Mouse (Mus musculus): ENCODE data around the gene Agtpbp1.

- TF ChIP-seq POLR2A (IDR thresholded peaks at IDR 0.05; ENCODE audit: control insufficient read depth, low read depth, low read length) = no peak
- TF ChIP-seq CTCF (IDR thresholded peaks at IDR 0.05; ENCODE audit: control insufficient read depth, insufficient read depth, insufficient replicate concordance, low read depth, low read length) = no peak
These were observed 7.6 kb upstream of the Agtpbp1 start for GRCm38 (mm10) chr13:59592630-59593029.
